Mouse (Mus musculus) embryonic fibroblast, embryonic 13.5 days (primary cell): ENCODE measurements around the gene Plvap.

Experiments
- CTCF ChIP-seq: IDR thresholded peaks from 2 replicates; pipeline ENCODE4 v1.5.1; 2011; ENCODE audit warnings: mild to moderate bottlenecking, control low read depth, low read length, moderate library complexity, borderline replicate concordance; ENCODE audit not compliant: insufficient read depth
- POLR2A ChIP-seq: IDR thresholded peaks from 2 replicates; pipeline ENCODE4 v1.6.1; 2011; ENCODE audit warnings: low read depth, mild to moderate bottlenecking, control low read depth, low read length, moderate library complexity

DNA sequence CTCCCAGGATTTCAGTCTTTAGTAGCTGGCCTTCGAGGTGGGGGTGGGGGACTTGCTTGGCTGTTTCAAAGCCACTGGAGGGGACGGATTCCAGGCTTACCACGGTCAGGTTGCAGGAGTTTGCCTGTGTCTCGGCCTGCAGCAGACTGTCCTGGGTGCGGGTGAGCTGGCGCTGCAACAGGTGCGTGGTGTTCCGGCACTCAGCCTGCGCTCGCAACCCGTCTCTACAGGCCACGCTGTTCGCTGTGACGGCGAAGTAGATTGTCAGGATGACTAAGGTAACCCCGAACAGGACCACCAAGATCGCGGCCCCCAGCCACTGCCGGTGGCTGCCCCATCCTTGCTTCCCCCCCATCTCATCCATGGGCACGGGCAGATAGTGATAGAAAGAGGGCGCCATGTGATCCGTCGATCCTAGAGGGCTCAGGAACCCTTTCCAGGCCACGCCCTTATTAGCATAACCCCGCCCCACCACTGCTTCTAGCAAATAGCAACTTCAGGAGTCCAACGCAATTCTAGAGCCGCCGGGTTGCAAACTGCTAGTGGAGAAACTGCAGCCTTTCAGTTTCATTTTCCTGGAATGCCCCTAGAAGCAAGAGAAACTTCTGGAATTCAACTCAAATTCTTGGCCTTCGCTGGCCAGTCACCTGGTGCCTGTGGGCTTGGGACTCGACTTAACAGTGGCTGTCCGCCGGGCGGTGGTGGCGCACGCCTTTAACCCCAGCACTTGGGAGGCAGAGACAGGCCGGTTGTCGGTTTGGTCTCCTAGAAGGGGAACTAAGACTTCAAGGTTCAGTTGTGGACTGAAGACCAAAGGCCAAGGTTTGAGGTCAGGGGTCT lies 25.7 kb upstream of the Plvap start, which contains the start of gene Bst2:
- TF ChIP-seq CTCF: no peak
- TF ChIP-seq POLR2A: peak; percentile 67
